Mouse (Mus musculus): ENCODE measurements at regions not wholly inside any gene's neighbourhood (a gene's known extent, or its start where the extent isn't known, plus 50 kb on each side); places are given as distances from the start of the nearest gene placed in this dataset.

- no peak for DNase-seq
These were observed 274.4 kb downstream of the Cbln1 start for GRCm38 (mm10) chr8:87197867-87198536.

GRCm38 (mm10) chr8:87197000-87197399 lies 275.4 kb downstream of the Cbln1 start:
- DNase-seq: no peak

GRCm38 (mm10) chr8:87196050-87196449 lies 276.4 kb downstream of the Cbln1 start:
- DNase-seq: no peak

- no peak for DNase-seq
These were observed 282.5 kb downstream of the Cbln1 start for GRCm38 (mm10) chr8:87189791-87190385.

GRCm38 (mm10) chr8:87182888-87183287 lies 289.5 kb downstream of the Cbln1 start:
- DNase-seq: no peak

- DNase-seq: no peak
These were observed 293.5 kb upstream of the N4bp1 start for GRCm38 (mm10) chr8:87178561-87178960.

GRCm38 (mm10) chr8:87177620-87178019 lies 292.6 kb upstream of the N4bp1 start:
- DNase-seq: no peak

- DNase-seq: no peak
These were observed 290.0 kb upstream of the N4bp1 start for GRCm38 (mm10) chr8:87175097-87175496.

- DNase-seq: no peak
These were observed 288.7 kb upstream of the N4bp1 start for GRCm38 (mm10) chr8:87173720-87174119.

- no peak for DNase-seq
These were observed 281.7 kb upstream of the N4bp1 start for GRCm38 (mm10) chr8:87166771-87167170.

GRCm38 (mm10) chr8:87160416-87160815 lies 275.4 kb upstream of the N4bp1 start:
- DNase-seq: no peak

GRCm38 (mm10) chr8:87158322-87158721 lies 273.3 kb upstream of the N4bp1 start:
- no peak for DNase-seq

GRCm38 (mm10) chr8:87155819-87156425 lies 270.9 kb upstream of the N4bp1 start:
- no peak for DNase-seq

GRCm38 (mm10) chr8:87152068-87152915 lies 267.2 kb upstream of the N4bp1 start:
- DNase-seq: no peak

GRCm38 (mm10) chr8:87148853-87149252 lies 263.8 kb upstream of the N4bp1 start:
- no peak for DNase-seq

- no peak for DNase-seq
These were observed 262.6 kb upstream of the N4bp1 start for GRCm38 (mm10) chr8:87147704-87148103.

GRCm38 (mm10) chr8:87137412-87137811 lies 252.4 kb upstream of the N4bp1 start:
- no peak for DNase-seq

GRCm38 (mm10) chr8:87131716-87132115 lies 246.7 kb upstream of the N4bp1 start:
- DNase-seq: no peak

GRCm38 (mm10) chr8:87130691-87131090 lies 245.6 kb upstream of the N4bp1 start:
- no peak for DNase-seq

GRCm38 (mm10) chr8:87128593-87128992 lies 243.5 kb upstream of the N4bp1 start:
- no peak for DNase-seq

GRCm38 (mm10) chr8:87116190-87116765 lies 231.2 kb upstream of the N4bp1 start:
- DNase-seq: no peak

- no peak for DNase-seq
These were observed 227.3 kb upstream of the N4bp1 start for GRCm38 (mm10) chr8:87112355-87112754.

- no peak for DNase-seq
These were observed 220.0 kb upstream of the N4bp1 start for GRCm38 (mm10) chr8:87105106-87105505.
